Mouse (Mus musculus): ENCODE measurements around the gene Degs1.

DNA sequence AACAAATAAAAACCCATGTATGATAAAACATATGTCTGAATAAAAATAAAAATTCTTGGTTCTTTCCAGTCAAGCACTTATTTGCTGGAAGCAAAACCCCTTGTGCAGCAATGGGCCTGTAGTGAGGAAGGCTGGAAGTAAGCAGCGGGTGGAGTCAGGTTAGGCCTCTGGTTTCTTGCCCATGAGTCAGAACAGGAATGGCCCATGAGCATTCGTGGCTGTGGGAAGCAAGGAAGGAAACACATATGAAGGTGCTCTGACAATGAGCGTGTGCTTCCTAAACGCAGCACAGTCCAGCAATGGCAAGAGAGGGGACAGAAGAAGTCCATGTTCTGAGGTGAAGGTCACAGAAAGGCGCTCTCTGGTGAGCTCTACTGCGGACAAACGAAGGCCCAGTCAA lies 41.9 kb upstream of the Degs1 start:
- TF ChIP-seq CTCF (conservative IDR thresholded peaks at IDR 0.05 in 1 of 2, IDR thresholded peaks at IDR 0.05 in 1 of 2; ENCODE audit: low read depth in 2 of 2, low read length in 2 of 2) (no peak), BHLHE40 (IDR thresholded peaks at IDR 0.05; ENCODE audit: low read depth, low read length) (no peak), POLR2A (IDR thresholded peaks at IDR 0.05; ENCODE audit: low read depth, low read length) (no peak), TCF12 (IDR thresholded peaks at IDR 0.05; ENCODE audit: low read depth, low read length) (no peak)
